Mouse (Mus musculus) limb, embryonic 14.5 days (tissue): Measurements from ENCODE around the gene 0610040J01Rik. TPM values are rescaled to one million over a fixed set of nuclear protein-coding genes. Genes with fewer than 3 reads are reported as not detected.

Experiments used
- ATAC-seq: fragments of 200-750 bp; cut with Nextera tagmentation; 2 replicates; pipeline ENCODE4 v1.8.0; 2017; ENCODE audit warnings: low read depth, moderate number of reproducible peaks, moderate TSS enrichment; ENCODE audit not compliant: low FRiP score
- DNase-seq: peaks from one replicate; pipeline ENCODE4 v3.0.0-alpha.2; 2015; ENCODE audit warnings: low spot score
- H3K27ac ChIP-seq: fragments of 300-500 bp; sonication (generic); replicated peaks from 2 replicates; pipeline ENCODE4 v1.5.1; 2014; ENCODE audit warnings: low read depth, mild to moderate bottlenecking, low read length, moderate library complexity, mixed read lengths
- H3K27me3 ChIP-seq: fragments of 300-500 bp; sonication (generic); 2 replicates; pipeline ENCODE4 v1.6.1; 2014; ENCODE audit warnings: low read length, mixed read lengths; ENCODE audit not compliant: control insufficient read depth, insufficient read depth
- H3K36me3 ChIP-seq: fragments of 300-500 bp; sonication (generic); 2 replicates; pipeline ENCODE4 v1.6.1; 2014; ENCODE audit warnings: mild to moderate bottlenecking, low read length, moderate library complexity, mixed read lengths; ENCODE audit not compliant: control insufficient read depth, insufficient read depth
- H3K4me1 ChIP-seq: fragments of 300-500 bp; sonication (generic); 2 replicates; pipeline ENCODE4 v1.6.1; 2014; ENCODE audit warnings: antibody characterized with exemption, low read length, mixed read lengths; ENCODE audit not compliant: control insufficient read depth, insufficient read depth
- H3K4me2 ChIP-seq: fragments of 300-500 bp; sonication (generic); replicated peaks from 2 replicates; pipeline ENCODE4 v1.6.1; 2014; ENCODE audit warnings: low read depth, mild to moderate bottlenecking, low read length, moderate library complexity; ENCODE audit not compliant: severe bottlenecking
- H3K4me3 ChIP-seq: fragments of 300-500 bp; sonication (generic); replicated peaks from 2 replicates; pipeline ENCODE4 v1.5.1; 2014; ENCODE audit warnings: low read length
- H3K9ac ChIP-seq: fragments of 300-500 bp; sonication (generic); 2 replicates; pipeline ENCODE4 v1.6.1; 2014; ENCODE audit warnings: mild to moderate bottlenecking, low read depth, low read length, moderate library complexity; ENCODE audit not compliant: severe bottlenecking
- H3K9me3 ChIP-seq: fragments of 300-500 bp; sonication (generic); 2 replicates; pipeline ENCODE4 v1.6.1; 2016; ENCODE audit warnings: low read length; ENCODE audit not compliant: control insufficient read depth
- POLR2A ChIP-seq: fragments of 200-500 bp; IDR thresholded peaks from 2 replicates; pipeline ENCODE4 v1.8.0; 2012; ENCODE audit warnings: inconsistent platforms, mild to moderate bottlenecking, moderate library complexity, borderline replicate concordance; ENCODE audit not compliant: insufficient read depth, insufficient read length; ENCODE audit errors: extremely low read depth
- WGBS: fragments of 180-500 bp; shearing (Covaris S2); extraction: QIAGEN DNeasy Blood & Tissue Kit; methylation state at CpG from one replicate; pipeline ENCODE4 v1.1.7; 2014; 5-methylcytosine and 5-hydroxymethylcytosine counted together
- polyA plus RNA-seq, 2 experiments: library from polyadenylated mRNA; depleted of rRNA in 1 of 2; stranded (reverse) in 1 of 2; unstranded in 1 of 2; fragments of >200 nt; fragmentation: Nextera tagmentation in 1 of 2; extraction: Ambion mirVana in 1 of 2; gene quantifications; 2 replicates each; pipeline versions ENCODE4 v1.2.1 to v1.2.3; 2012 to 2014

Gene 0610040J01Rik
- polyA plus RNA-seq, 2 experiments: 3.0 to 3.8 TPM

DNA sequence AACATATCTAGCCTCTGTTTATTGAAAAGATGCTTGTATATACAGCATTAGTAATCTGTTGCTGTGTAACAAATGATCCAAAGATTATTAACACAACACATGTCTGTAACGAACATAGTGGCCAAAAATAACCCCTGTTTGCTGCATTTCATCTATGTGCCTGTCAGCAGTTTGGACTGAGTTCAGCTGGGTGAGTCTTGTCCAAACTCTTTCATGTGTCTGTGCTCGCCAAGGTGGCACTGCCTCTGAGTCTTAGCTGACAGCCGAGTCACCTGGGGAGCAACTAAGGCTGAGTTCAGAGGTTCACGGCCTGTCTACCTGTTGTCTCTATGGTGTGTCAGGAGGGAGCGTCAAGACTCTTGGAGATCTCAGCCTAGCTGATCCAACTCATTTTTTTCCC, 5.1 kb downstream of the 0610040J01Rik start:
- H3K4me2 ChIP-seq: no peak overlapping the region
- 0 out of 2 replicates have a peak, but pooled peaks cover 6% of the 10 kb centered on the region for H3K4me1 ChIP-seq
- peaks cover 3% of the 10 kb centered on the region; the same call in 1 of the 2 replicates for H3K27me3 ChIP-seq
- H3K36me3 ChIP-seq: no peaks in the 10 kb centered on the region
- no peak overlapping the region for H3K27ac ChIP-seq
- DNase-seq (no peak), ATAC-seq (no peak)
- no peak for TF ChIP-seq POLR2A
- H3K9ac ChIP-seq: no peak overlapping the region
- no peak overlapping the region for H3K4me3 ChIP-seq
- 78% methylated on average over 5 of the region's 5 CpGs for WGBS
- H3K9me3 ChIP-seq: no peaks in the 10 kb centered on the region

- Histone ChIP-seq H3K4me2 (no peak overlapping the region), H3K4me3 (no peak overlapping the region), H3K36me3 (no peaks in the 10 kb centered on the region), H3K4me1 (peaks cover 6% of the 10 kb centered on the region; the same call in 1 of the 2 replicates), H3K9ac (no peak overlapping the region), H3K27ac (no peak overlapping the region), H3K27me3 (no peaks in the 10 kb centered on the region), H3K9me3 (no peaks in the 10 kb centered on the region)
- ATAC-seq: no peak
- WGBS: 18% methylated on average over 4 of the region's 4 CpGs
- no peak for DNase-seq
- no peak for TF ChIP-seq POLR2A
These were observed 6.8 kb downstream of the 0610040J01Rik start for GRCm38 (mm10) chr5:63818975-63819374.

DNA sequence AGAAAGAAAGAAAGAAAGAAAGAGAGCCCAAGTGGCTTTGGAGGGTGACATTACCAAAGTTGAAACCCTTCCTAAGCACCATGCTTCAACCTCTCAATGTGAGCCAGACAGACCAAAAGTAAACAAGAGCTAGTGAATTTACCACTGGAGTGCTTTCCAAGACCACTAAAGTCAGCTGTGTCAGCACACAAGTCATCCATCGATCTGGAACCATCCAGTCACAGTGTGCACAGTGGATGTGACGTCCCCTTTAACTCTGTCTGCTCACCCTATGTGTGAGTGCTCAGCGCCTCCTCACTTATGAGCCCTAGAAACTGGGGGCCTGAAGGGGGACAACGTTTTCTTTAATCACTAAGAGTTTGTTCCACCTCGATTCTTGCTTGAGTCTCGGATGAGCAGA, 7.4 kb downstream of the 0610040J01Rik start:
- WGBS: 69% methylated on average over 6 of the region's 6 CpGs
- H3K36me3 ChIP-seq: no peaks in the 10 kb centered on the region
- H3K9me3 ChIP-seq: no peaks in the 10 kb centered on the region
- H3K27me3 ChIP-seq: no peaks in the 10 kb centered on the region
- H3K4me3 ChIP-seq: no peak overlapping the region
- H3K4me2 ChIP-seq: no peak overlapping the region
- no peak overlapping the region for H3K27ac ChIP-seq
- no peak for TF ChIP-seq POLR2A
- H3K9ac ChIP-seq: no peak overlapping the region
- ATAC-seq (no peak), DNase-seq (no peak)
- peaks cover 6% of the 10 kb centered on the region; the same call in 1 of the 2 replicates for H3K4me1 ChIP-seq

DNA sequence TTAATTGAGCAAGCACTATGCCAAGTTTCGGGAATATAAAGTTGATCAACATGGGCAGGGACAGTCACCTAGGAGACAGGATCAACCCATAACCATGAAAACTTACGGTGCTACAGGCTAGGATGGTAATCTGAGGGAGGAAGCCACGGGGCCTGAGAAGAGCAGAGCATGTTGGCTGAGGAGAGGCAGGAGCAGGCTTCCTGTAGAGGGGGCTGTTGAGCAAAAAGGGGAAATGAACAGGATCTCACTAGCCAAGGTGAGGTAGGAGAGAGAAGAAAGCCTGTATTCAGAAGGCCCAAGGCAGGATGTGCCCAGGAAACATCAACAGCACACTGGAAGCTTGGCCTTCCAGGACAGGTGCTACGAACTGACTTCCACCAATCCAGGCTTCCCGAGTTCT, 9.0 kb downstream of the 0610040J01Rik start:
- 92% methylated on average over 5 of the region's 5 CpGs for WGBS
- no peak for TF ChIP-seq POLR2A

DNA sequence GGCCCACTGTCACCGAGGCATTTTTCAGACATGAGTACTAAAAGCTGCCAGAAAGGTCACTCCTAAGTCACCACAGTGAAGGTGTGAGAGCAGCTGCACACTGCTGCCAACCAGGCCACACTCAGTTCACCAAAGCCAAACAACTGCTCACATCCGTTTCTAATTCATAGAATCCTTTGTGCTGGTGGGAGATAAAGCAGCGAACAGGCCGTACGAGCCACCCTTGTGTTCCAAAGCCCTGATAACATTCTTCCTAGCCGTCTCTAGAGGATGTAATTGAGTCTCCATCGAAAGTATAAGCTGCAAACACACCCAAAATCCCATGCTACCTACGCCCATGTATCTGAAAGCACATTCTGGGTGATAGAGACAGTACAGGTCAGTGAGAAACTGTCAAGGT, 9.7 kb downstream of the 0610040J01Rik start:
- Histone ChIP-seq H3K4me1 (peaks cover 6% of the 10 kb centered on the region; the same call in 1 of the 2 replicates), H3K27me3 (no peaks in the 10 kb centered on the region), H3K4me3 (no peak overlapping the region), H3K9ac (no peak overlapping the region), H3K4me2 (no peak overlapping the region), H3K9me3 (no peaks in the 10 kb centered on the region), H3K36me3 (no peaks in the 10 kb centered on the region), H3K27ac (no peak overlapping the region)
- no peak for ATAC-seq
- DNase-seq: no peak
- no peak for TF ChIP-seq POLR2A
- WGBS: 55% methylated on average over 8 of the region's 8 CpGs

More for the DNA sequence above, 9.0 kb downstream of the 0610040J01Rik start:
- no peaks in the 10 kb centered on the region for H3K27me3 ChIP-seq
- no peak overlapping the region for H3K27ac ChIP-seq
- H3K9ac ChIP-seq: no peak overlapping the region
- no peaks in the 10 kb centered on the region for H3K9me3 ChIP-seq
- DNase-seq (no peak), ATAC-seq (no peak)
- H3K4me1 ChIP-seq: peaks cover 6% of the 10 kb centered on the region; the same call in 1 of the 2 replicates
- no peak overlapping the region for H3K4me2 ChIP-seq
- no peaks in the 10 kb centered on the region for H3K36me3 ChIP-seq
- H3K4me3 ChIP-seq: no peak overlapping the region
